13 mouse cellular contexts compared by ENCODE assay signal in genomic region chr8:114411421-114411820, GRCm38 (mm10). TPM values are rescaled to one million over a fixed set of nuclear protein-coding genes. Genes with fewer than 3 reads are reported as not detected.
"Had no signal": no experiment of that assay in that cellular context is flagged by ENCODE, and none has a peak within 500 bp of the region (broad histone marks: within the 10 kb centered on the region; RNA-seq: fewer than 3 reads in every experiment).

No protein-coding gene starts in this region.

- DNase-seq: liver, postnatal 0 days; lung, adult 2 months; lung, postnatal 14 days; lung, postnatal 36 days; right cerebral cortex, postnatal 14 days; thymus, adult 2 months; thymus, postnatal 25 days had no signal

- ATAC-seq: liver, postnatal 0 days; lung, postnatal 0 days; midbrain, embryonic 13.5 days; midbrain, embryonic 15.5 days had no signal

RNA-seq across cellular contexts. Expression of gene Clec3a, which starts 6.5 kb away (rescaled TPM):
- total RNA-seq: midbrain, postnatal 0 days; monocyte, adult 5-6 weeks; neutrophil, adult 5-6 weeks had no signal
